Mouse (Mus musculus) forebrain, postnatal 0 days (tissue): ENCODE data around the gene Tspear. TPM values are rescaled to one million over a fixed set of nuclear protein-coding genes. Genes with fewer than 3 reads are reported as not detected.
A peak's percentile ranks its signal among the peaks of the same experiment; 100 is the strongest.
"Not testable (repeated sequence)": the region's sequence is repeated elsewhere in the genome, so short reads cannot be mapped to it uniquely, and the experiment has no call there.

Source experiments
- ATAC-seq: fragments of 200-750 bp; cut with Nextera tagmentation; 2 replicates; pipeline ENCODE4 v1.8.0; 2017; ENCODE audit warnings: mild to moderate bottlenecking, moderate library complexity
- DNase-seq: peaks from one replicate; pipeline ENCODE4 v3.0.0-alpha.2; 2015
- H3K27ac ChIP-seq: fragments of 300-500 bp; sonication (generic); 2 replicates; pipeline ENCODE4 v1.5.1; 2014; ENCODE audit warnings: low read depth, mild to moderate bottlenecking, antibody characterized with exemption, low read length, moderate library complexity, mixed read lengths
- H3K27me3 ChIP-seq: fragments of 300-500 bp; sonication (generic); 2 replicates; pipeline ENCODE4 v1.6.1; 2014; ENCODE audit warnings: mild to moderate bottlenecking, low read length, mixed read lengths; ENCODE audit not compliant: insufficient read depth
- H3K36me3 ChIP-seq: fragments of 300-500 bp; sonication (generic); 2 replicates; pipeline ENCODE4 v1.6.1; 2014; ENCODE audit warnings: mild to moderate bottlenecking, moderate library complexity; ENCODE audit not compliant: insufficient read depth
- H3K4me1 ChIP-seq: fragments of 300-500 bp; sonication (generic); 2 replicates; pipeline ENCODE4 v1.6.1; 2014; ENCODE audit warnings: antibody characterized with exemption; ENCODE audit not compliant: insufficient read depth
- H3K4me2 ChIP-seq: fragments of 300-500 bp; sonication (generic); 2 replicates; pipeline ENCODE4 v1.6.1; 2014; ENCODE audit warnings: low read depth, mild to moderate bottlenecking, moderate library complexity
- H3K4me3 ChIP-seq: fragments of 300-500 bp; sonication (generic); 2 replicates; pipeline ENCODE4 v1.5.1; 2014; ENCODE audit warnings: low read depth, low read length, mixed read lengths
- H3K9ac ChIP-seq: fragments of 300-500 bp; sonication (generic); 2 replicates; pipeline ENCODE4 v1.6.1; 2014; ENCODE audit warnings: mild to moderate bottlenecking
- H3K9me3 ChIP-seq: fragments of 300-500 bp; sonication (generic); 2 replicates; pipeline ENCODE4 v1.6.1; 2016; ENCODE audit warnings: low read length
- CTCF ChIP-seq: sonication (generic); IDR thresholded peaks from 2 replicates; pipeline ENCODE4 v1.5.1; 2016; ENCODE audit warnings: antibody characterized with exemption, control low read depth, low read depth
- WGBS: fragments of 180-500 bp; shearing (Covaris S2); extraction: QIAGEN DNeasy Blood & Tissue Kit; methylation state at CpG from one replicate; pipeline ENCODE4 v1.1.7; 2014; 5-methylcytosine and 5-hydroxymethylcytosine counted together
- polyA plus RNA-seq: library from polyadenylated mRNA; unstranded; fragments of >200 nt; fragmentation: Nextera tagmentation; extraction: Ambion mirVana; gene quantifications from 2 replicates; pipeline ENCODE4 v1.2.1, GENCODE M21; 2015
- total RNA-seq: library from RNA; depleted of rRNA; stranded (reverse); fragments of >200 nt; gene quantifications from 2 replicates; pipeline ENCODE4 v1.2.3, GENCODE M21; 2014

Gene Tspear
- total and polyA plus RNA-seq, 2 experiments from 2014 or later: 0.14 to 0.99 TPM

GRCm38 (mm10) chr10:77677562-77677961, 8.8 kb upstream of the Tspear start:
- Histone ChIP-seq H3K4me2 (peak overlapping the region; percentile 68), H3K4me1 (peaks cover 7% of the 10 kb centered on the region), H3K9me3 (no peaks in the 10 kb centered on the region), H3K4me3 (peak overlapping the region; percentile 35), H3K9ac (peak overlapping the region; percentile 22; the same call in 1 of the 2 replicates), H3K27ac (no peak overlapping the region), H3K27me3 (peaks cover 9% of the 10 kb centered on the region), H3K36me3 (no peaks in the 10 kb centered on the region)
- peak; percentile 59 for ATAC-seq
- WGBS: under 1% methylated on average over 35 of the region's 35 CpGs
- no peak for TF ChIP-seq CTCF
- peak; percentile 22 for DNase-seq

GRCm38 (mm10) chr10:77682994-77683393, 3.4 kb upstream of the Tspear start:
- ATAC-seq (no peak), DNase-seq (no peak)
- Histone ChIP-seq H3K4me2 (no peak overlapping the region), H3K27ac (no peak overlapping the region), H3K4me1 (peaks cover 2% of the 10 kb centered on the region; the same call in 1 of the 2 replicates), H3K27me3 (peaks cover 16% of the 10 kb centered on the region), H3K4me3 (no peak overlapping the region), H3K9me3 (no peaks in the 10 kb centered on the region), H3K9ac (no peak overlapping the region), H3K36me3 (no peaks in the 10 kb centered on the region)
- 72% methylated on average over 7 of the region's 7 CpGs for WGBS
- no peak for TF ChIP-seq CTCF

- no peak for TF ChIP-seq CTCF
- H3K4me2 ChIP-seq: no peak overlapping the region
- H3K9me3 ChIP-seq: no peaks in the 10 kb centered on the region
- H3K36me3 ChIP-seq: no peaks in the 10 kb centered on the region
- no peak for ATAC-seq
- no peak overlapping the region for H3K9ac ChIP-seq
- 41% methylated on average over 8 of the region's 8 CpGs for WGBS
- no peak overlapping the region for H3K4me3 ChIP-seq
- peaks cover 9% of the 10 kb centered on the region; the same call in 1 of the 2 replicates for H3K27me3 ChIP-seq
- DNase-seq: no peak
- no peaks in the 10 kb centered on the region for H3K4me1 ChIP-seq
- no peak overlapping the region for H3K27ac ChIP-seq
Measured at GRCm38 (mm10) chr10:77684181-77684580, 2.2 kb upstream of the Tspear start.

- no peak for ATAC-seq
- DNase-seq: no peak
- Histone ChIP-seq H3K9me3 (no peaks in the 10 kb centered on the region), H3K9ac (no peak overlapping the region), H3K36me3 (no peaks in the 10 kb centered on the region), H3K4me3 (no peak overlapping the region), H3K4me2 (no peak overlapping the region), H3K27ac (no peak overlapping the region), H3K4me1 (no peaks in the 10 kb centered on the region), H3K27me3 (peaks cover 9% of the 10 kb centered on the region; the same call in 1 of the 2 replicates)
- no peak for TF ChIP-seq CTCF
- WGBS: 35% methylated on average over 10 of the region's 10 CpGs
Measured at GRCm38 (mm10) chr10:77687021-77687420, 652 bp downstream of the Tspear start.

GRCm38 (mm10) chr10:77690356-77690807, 4.0 kb downstream of the Tspear start, which contains the start of gene Gm19402:
Gm19402 (minus strand) TSS chr10:77690757.
- not testable (repeated sequence) for H3K4me2 ChIP-seq, H3K27me3 ChIP-seq, H3K4me3 ChIP-seq, H3K36me3 ChIP-seq, H3K9me3 ChIP-seq, H3K27ac ChIP-seq, H3K4me1 ChIP-seq, ATAC-seq, H3K9ac ChIP-seq, DNase-seq
- WGBS: 66% methylated on average over 3 of the region's 3 CpGs

GRCm38 (mm10) chr10:77697133-77697532, 10.8 kb downstream of the Tspear start, which contains the start of gene Gm9508:
Gm9508 (minus strand) TSS chr10:77697233.
- H3K4me3 ChIP-seq: no peak within 1 kb of the TSS
- no peaks in the 10 kb centered on the region; the same call in 1 of the 2 replicates for H3K9me3 ChIP-seq
- H3K27ac ChIP-seq: no peak within 1 kb of the TSS
- DNase-seq: no peak
- H3K36me3 ChIP-seq: no peaks in the 10 kb centered on the region
- 46% methylated on average over 4 of the region's 4 CpGs for WGBS
- no peaks in the 10 kb centered on the region for H3K4me1 ChIP-seq
- TF ChIP-seq CTCF: no peak
- no peak within 1 kb of the TSS for H3K4me2 ChIP-seq
- no peaks in the 10 kb centered on the region for H3K27me3 ChIP-seq
- no peak within 1 kb of the TSS for H3K9ac ChIP-seq
- no peak for ATAC-seq

DNA sequence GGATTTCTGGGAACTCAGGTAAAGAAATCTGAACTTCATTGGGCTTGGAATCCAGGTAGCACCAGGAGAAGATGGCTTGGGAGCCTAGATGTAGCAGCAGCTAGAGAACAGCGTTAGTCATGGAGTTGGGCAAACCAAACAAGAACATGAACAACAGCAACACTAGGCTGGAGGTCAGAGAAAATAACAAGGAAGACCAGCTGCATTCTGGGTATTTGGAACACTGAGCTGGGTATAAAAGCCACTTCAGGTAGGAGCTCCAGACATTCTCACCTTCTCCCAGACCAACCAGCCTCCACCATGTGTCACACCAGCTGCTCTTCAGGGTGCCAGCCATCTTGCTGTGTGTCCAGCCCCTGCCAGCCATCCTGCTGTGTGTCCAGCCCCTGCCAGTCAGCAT, 20.0 kb downstream of the Tspear start, which contains the start of gene Gm10272:
TSS of gene Gm10272 (plus strand) at position 301 of the 400 bp plus-strand sequence.
- TF ChIP-seq CTCF: no peak
- 93% methylated on average over 1 of the region's 1 CpGs for WGBS
- no peak within 1 kb of the TSS for H3K4me3 ChIP-seq
- H3K27ac ChIP-seq: no peak within 1 kb of the TSS
- H3K36me3 ChIP-seq: no peaks in the 10 kb centered on the region
- H3K9me3 ChIP-seq: no peaks in the 10 kb centered on the region
- DNase-seq (no peak), ATAC-seq (no peak)
- H3K9ac ChIP-seq: no peak within 1 kb of the TSS
- no peaks in the 10 kb centered on the region for H3K4me1 ChIP-seq
- no peak within 1 kb of the TSS for H3K4me2 ChIP-seq
- H3K27me3 ChIP-seq: no peaks in the 10 kb centered on the region
